Mouse (Mus musculus) CH12.LX (cell line): Measurements from ENCODE around the gene Dusp13.

Experiments
- CTCF ChIP-seq, 2 experiments: IDR thresholded peaks in 1 of 2; conservative IDR thresholded peaks in 1 of 2; 2 replicates each; pipeline ENCODE4 v1.5.1; 2011 to 2012; ENCODE audit warnings: low read depth in 2 of 2, low read length in 2 of 2, improper control_type of control experiment in 1 of 2, inconsistent platforms in 1 of 2, mild to moderate bottlenecking in 1 of 2, moderate library complexity in 1 of 2
- E2F4 ChIP-seq: IDR thresholded peaks from 2 replicates; pipeline ENCODE4 v1.6.1; 2011; ENCODE audit warnings: low read depth, low read length, improper control_type of control experiment; ENCODE audit not compliant: insufficient replicate concordance
- EP300 ChIP-seq: IDR thresholded peaks from 2 replicates; pipeline ENCODE4 v1.6.1; 2011; ENCODE audit warnings: low read length, improper control_type of control experiment
- MXI1 ChIP-seq: IDR thresholded peaks from 2 replicates; pipeline ENCODE4 v1.6.1; 2011; ENCODE audit warnings: mild to moderate bottlenecking, low read depth, low read length, improper control_type of control experiment
- MYC ChIP-seq: IDR thresholded peaks from 2 replicates; pipeline ENCODE4 v1.6.1; 2011; ENCODE audit warnings: low read depth, mild to moderate bottlenecking, improper control_type of control experiment, low read length
- POLR2A ChIP-seq: IDR thresholded peaks from 2 replicates; pipeline ENCODE4 v1.6.1; 2011; ENCODE audit warnings: low read depth, mild to moderate bottlenecking, improper control_type of control experiment, low read length
- RCOR1 ChIP-seq: conservative IDR thresholded peaks from 2 replicates; pipeline ENCODE4 v1.6.1; 2012; ENCODE audit warnings: low read depth, mild to moderate bottlenecking, inconsistent platforms, low read length, improper control_type of control experiment
- ZC3H11A ChIP-seq: IDR thresholded peaks from 2 replicates; pipeline ENCODE4 v1.6.1; 2012; ENCODE audit warnings: low read depth, mild to moderate bottlenecking, inconsistent platforms, low read length, improper control_type of control experiment

DNA sequence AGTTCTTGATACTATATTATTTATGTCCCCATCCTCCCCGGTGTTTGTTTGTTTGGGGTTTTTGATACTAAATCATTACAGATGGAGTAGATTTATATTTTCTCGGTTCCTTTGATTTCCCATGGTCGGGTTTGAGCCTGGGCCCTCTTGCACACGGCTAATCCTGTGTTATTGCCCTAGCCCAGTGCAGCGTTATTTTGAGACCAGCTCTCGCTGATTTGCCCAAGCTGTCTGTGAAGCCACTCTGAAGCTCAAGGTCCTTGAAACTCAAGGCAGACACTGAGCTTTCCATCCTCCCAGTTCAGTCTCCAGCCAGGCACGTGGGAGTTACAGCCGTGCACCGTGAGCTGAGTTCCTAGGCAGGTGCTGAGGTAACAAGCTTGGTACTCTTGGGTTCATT lies 10.6 kb upstream of the Dusp13 start:
- no peak for TF ChIP-seq POLR2A
- TF ChIP-seq CTCF (conservative IDR thresholded peaks at IDR 0.05 in 1 of 2, IDR thresholded peaks at IDR 0.05 in 1 of 2; ENCODE audit: low read depth in 2 of 2, low read length in 2 of 2) = no peak
- TF ChIP-seq EP300 = no peak
- no peak for TF ChIP-seq MYC
- TF ChIP-seq MXI1 = no peak
- TF ChIP-seq E2F4 = no peak
- TF ChIP-seq ZC3H11A = no peak
- no peak for TF ChIP-seq RCOR1
